In the genomic region with DNA sequence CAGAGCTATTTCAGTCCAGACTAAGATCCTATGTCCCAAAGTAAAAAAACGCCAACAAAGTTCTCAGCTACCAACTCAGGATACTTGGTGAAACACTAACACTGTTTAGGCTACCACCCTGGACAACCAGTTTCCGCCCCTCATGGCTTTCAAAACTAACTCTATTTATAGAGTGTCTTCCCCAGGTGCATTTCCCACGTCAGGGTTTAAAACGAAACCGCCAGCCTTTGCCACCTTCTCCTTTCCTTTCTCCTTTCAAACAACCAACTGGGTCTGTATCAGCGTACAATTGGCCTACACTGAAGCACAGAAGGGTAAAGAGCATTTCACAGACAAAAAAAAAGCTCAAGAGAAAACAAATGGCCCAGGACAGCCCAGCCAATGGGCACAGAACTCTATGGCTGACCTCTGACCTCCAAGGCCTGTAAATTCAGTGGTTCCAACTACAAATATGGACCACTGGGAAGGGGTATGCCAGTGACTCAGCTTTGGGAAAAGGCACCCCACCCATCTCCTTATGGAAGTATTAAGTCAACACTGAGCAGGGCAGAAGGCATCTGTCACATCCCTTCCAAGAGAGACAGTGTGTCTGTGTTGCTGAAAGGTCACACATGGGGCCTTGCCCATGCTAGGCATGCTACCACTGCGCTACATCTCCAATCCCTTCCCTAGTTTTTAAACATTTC, we compare ENCODE assay signal across 8 mouse cellular contexts. TPM values are rescaled to one million over a fixed set of nuclear protein-coding genes. Genes with fewer than 3 reads are reported as not detected.
DNase-seq lines count a peak whose midpoint lies in the region; ATAC-seq and TF ChIP-seq lines count a peak whose summit lies in the region.

No protein-coding gene starts in this region.

- no peak for TF ChIP-seq EP300 in liver, embryonic 14.5 days (IDR thresholded peaks at IDR 0.05; ENCODE audit: low read depth)

- 0 out of 2 replicates have a peak overlapping the region, but pooled peaks have one; percentile 0 for H3K27ac ChIP-seq in midbrain, embryonic 10.5 days (replicated peaks)
- no peak overlapping the region for H3K27ac ChIP-seq in midbrain, postnatal 0 days (ENCODE audit: low read depth, low read length)
- no peak overlapping the region; the same call in 1 of the 2 replicates for H3K27ac ChIP-seq in forebrain, embryonic 16.5 days (ENCODE audit: low read length)
- H3K27ac ChIP-seq in liver, embryonic 14.5 days, result peak overlapping the region; percentile 38
- 0 out of 2 replicates have a peak overlapping the region, but pooled peaks have one; percentile 9 for H3K27ac ChIP-seq in stomach, embryonic 16.5 days (ENCODE audit: low read length)

- H3K36me3 ChIP-seq in midbrain, embryonic 10.5 days, result peaks cover 26% of the 10 kb centered on the region
- H3K36me3 ChIP-seq in midbrain, postnatal 0 days (ENCODE audit: insufficient read depth, low read length), result no peaks in the 10 kb centered on the region
- H3K36me3 ChIP-seq in forebrain, embryonic 16.5 days (ENCODE audit: control insufficient read depth, insufficient read depth), result no peaks in the 10 kb centered on the region
- peaks cover 15% of the 10 kb centered on the region for H3K36me3 ChIP-seq in liver, embryonic 14.5 days (replicated peaks; ENCODE audit: control insufficient read depth, insufficient read depth, low read depth)
- H3K36me3 ChIP-seq in stomach, embryonic 16.5 days (ENCODE audit: control insufficient read depth, insufficient read depth, low read length), result no peaks in the 10 kb centered on the region

- H3K9me3 ChIP-seq in midbrain, embryonic 10.5 days (replicated peaks), result no peaks in the 10 kb centered on the region
- no peaks in the 10 kb centered on the region for H3K9me3 ChIP-seq in midbrain, postnatal 0 days (ENCODE audit: low read length)
- no peaks in the 10 kb centered on the region for H3K9me3 ChIP-seq in forebrain, embryonic 16.5 days (ENCODE audit: control insufficient read depth, low read length)
- no peaks in the 10 kb centered on the region for H3K9me3 ChIP-seq in liver, embryonic 14.5 days (ENCODE audit: control insufficient read depth, low read length)
- no peaks in the 10 kb centered on the region for H3K9me3 ChIP-seq in stomach, embryonic 16.5 days (replicated peaks; ENCODE audit: control insufficient read depth, low read length)

- no peak overlapping the region for H3K9ac ChIP-seq in midbrain, postnatal 0 days (replicated peaks; ENCODE audit: low read length, poor library complexity, severe bottlenecking)
- H3K9ac ChIP-seq in forebrain, embryonic 16.5 days (replicated peaks; ENCODE audit: low read depth, low read length), result no peak overlapping the region
- H3K9ac ChIP-seq in liver, embryonic 14.5 days (replicated peaks), result peak overlapping the region; percentile 98
- H3K9ac ChIP-seq in stomach, embryonic 16.5 days (ENCODE audit: low read length), result 0 out of 2 replicates have a peak overlapping the region, but pooled peaks have one; percentile 0

- no peak overlapping the region; the same call in 1 of the 2 replicates for H3K4me2 ChIP-seq in midbrain, postnatal 0 days (ENCODE audit: low read depth, low read length, poor library complexity, severe bottlenecking)
- H3K4me2 ChIP-seq in forebrain, embryonic 16.5 days (ENCODE audit: low read length), result peak overlapping the region; percentile 61
- H3K4me2 ChIP-seq in liver, embryonic 14.5 days (ENCODE audit: low read depth), result peak overlapping the region; percentile 97
- peak overlapping the region; percentile 63 for H3K4me2 ChIP-seq in stomach, embryonic 16.5 days (ENCODE audit: low read depth, low read length)

- no peak for DNase-seq in midbrain, embryonic 10.5 days (ENCODE audit: low spot score)
- DNase-seq in midbrain, postnatal 0 days (ENCODE audit: low spot score), result no peak
- no peak for DNase-seq in liver, embryonic 14.5 days (ENCODE audit: low read depth in 3 of 3, low spot score in 3 of 3)
- DNase-seq in right cerebral cortex, postnatal 36 days (ENCODE audit: low spot score in 2 of 2), result no peak
- no peak for DNase-seq in cerebellum, adult 18-20 months

- 78% methylated on average over 7 of the region's 7 CpGs for WGBS in midbrain, embryonic 10.5 days
- WGBS in midbrain, postnatal 0 days, result 81% methylated on average over 7 of the region's 7 CpGs
- 68% methylated on average over 7 of the region's 7 CpGs for WGBS in forebrain, embryonic 16.5 days
- 60% methylated on average over 7 of the region's 7 CpGs for WGBS in liver, embryonic 14.5 days (ENCODE audit: insufficient replicate concordance)
- WGBS in stomach, embryonic 16.5 days, result 60% methylated on average over 7 of the region's 7 CpGs

- H3K4me3 ChIP-seq in midbrain, embryonic 10.5 days, result peak overlapping the region; percentile 94
- no peak overlapping the region for H3K4me3 ChIP-seq in midbrain, postnatal 0 days (ENCODE audit: low read depth, low read length)
- no peak overlapping the region; the same call in 1 of the 2 replicates for H3K4me3 ChIP-seq in forebrain, embryonic 16.5 days (replicated peaks; ENCODE audit: low read length)
- H3K4me3 ChIP-seq in liver, embryonic 14.5 days (ENCODE audit: insufficient read depth in 1 of 2, low read depth in 2 of 2, low read length in 2 of 2), result peak overlapping the region; percentile 94 to 98
- peak overlapping the region; percentile 84; the same call in 1 of the 2 replicates for H3K4me3 ChIP-seq in stomach, embryonic 16.5 days (replicated peaks; ENCODE audit: low read length)

- TF ChIP-seq CTCF in midbrain, postnatal 0 days (IDR thresholded peaks at IDR 0.05), result no peak
- TF ChIP-seq CTCF in liver, embryonic 14.5 days (IDR thresholded peaks at IDR 0.05; ENCODE audit: low read depth), result no peak

- H3K27me3 ChIP-seq in midbrain, embryonic 10.5 days (ENCODE audit: low read depth, poor library complexity, severe bottlenecking), result peaks cover 16% of the 10 kb centered on the region
- H3K27me3 ChIP-seq in midbrain, postnatal 0 days (ENCODE audit: insufficient read depth, low read length), result no peaks in the 10 kb centered on the region
- H3K27me3 ChIP-seq in forebrain, embryonic 16.5 days (replicated peaks; ENCODE audit: control insufficient read depth, insufficient read depth, low read length), result no peaks in the 10 kb centered on the region
- no peaks in the 10 kb centered on the region for H3K27me3 ChIP-seq in liver, embryonic 14.5 days (ENCODE audit: control insufficient read depth, insufficient read depth, low read length)
- H3K27me3 ChIP-seq in stomach, embryonic 16.5 days (ENCODE audit: control insufficient read depth, insufficient read depth, low read length), result no peaks in the 10 kb centered on the region

- peaks cover 60% of the 10 kb centered on the region for H3K4me1 ChIP-seq in midbrain, embryonic 10.5 days
- peaks cover 3% of the 10 kb centered on the region; the same call in 1 of the 2 replicates for H3K4me1 ChIP-seq in midbrain, postnatal 0 days (ENCODE audit: insufficient read depth, low read length)
- H3K4me1 ChIP-seq in forebrain, embryonic 16.5 days (replicated peaks; ENCODE audit: control insufficient read depth, insufficient read depth, low read length), result peaks cover 49% of the 10 kb centered on the region
- peaks cover 40 to 48% of the 10 kb centered on the region in 2 experiments for H3K4me1 ChIP-seq in liver, embryonic 14.5 days (replicated peaks; ENCODE audit: control insufficient read depth in 2 of 2, insufficient read depth in 2 of 2, low read length in 1 of 2)
- H3K4me1 ChIP-seq in stomach, embryonic 16.5 days (ENCODE audit: control insufficient read depth, insufficient read depth, low read length), result peaks cover 42% of the 10 kb centered on the region

- ATAC-seq in midbrain, postnatal 0 days (ENCODE audit: low FRiP score), result no peak
- ATAC-seq in forebrain, embryonic 16.5 days, result no peak
- no peak for ATAC-seq in liver, embryonic 14.5 days (ENCODE audit: insufficient read depth)
- ATAC-seq in stomach, embryonic 16.5 days (ENCODE audit: insufficient read depth, low FRiP score), result no peak
- ATAC-seq in inflammation-experienced regulatory T-cells, adult 6 months, result no peak

RNA-seq across cellular contexts. Expression of a gene that starts 2.8 kb away (rescaled TPM):
- polyA plus RNA-seq in midbrain, embryonic 10.5 days (2016; fragmentation: Nextera tagmentation; extraction: Ambion mirVana), result 224 and 229 TPM in 2 replicates
- total RNA-seq in midbrain, postnatal 0 days (2014; rRNA removed), result 47.4 and 55.5 TPM in 2 replicates
- polyA plus RNA-seq in midbrain, postnatal 0 days (2015; fragmentation: Nextera tagmentation; extraction: Ambion mirVana), result 38.0 and 38.6 TPM in 2 replicates
- polyA plus RNA-seq in forebrain, embryonic 16.5 days (2015; fragmentation: Nextera tagmentation; extraction: Ambion mirVana), result 97.8 and 125 TPM in 2 replicates
- polyA plus RNA-seq in liver, embryonic 14.5 days (2012; rRNA removed), result 29.7 and 40.8 TPM in 2 replicates
- polyA plus RNA-seq in liver, embryonic 14.5 days (2014; fragmentation: Nextera tagmentation; extraction: Ambion mirVana), result 65.8 and 76.5 TPM in 2 replicates
- 136 and 141 TPM in 2 replicates for polyA plus RNA-seq in stomach, embryonic 16.5 days (2015; fragmentation: Nextera tagmentation; extraction: Ambion mirVana)
- polyA plus RNA-seq in inflammation-experienced regulatory T-cells, adult 6 months (2017; shearing (Covaris generic)), result 1 to 10 TPM; 3.9 to 7.5 (median 6.4) TPM

Comparison
In these comparisons a context has a peak if more than half of its experiments do, and no peak if none do; other contexts are left out.
1. H3K27ac ChIP-seq: peak in midbrain, embryonic 10.5 days (single experiment), liver, embryonic 14.5 days (single experiment) and stomach, embryonic 16.5 days (single experiment); none in midbrain, postnatal 0 days (single experiment) and forebrain, embryonic 16.5 days (single experiment).
2. H3K4me3 ChIP-seq: peak in midbrain, embryonic 10.5 days (single experiment), liver, embryonic 14.5 days (2 of 2) and stomach, embryonic 16.5 days (single experiment); none in midbrain, postnatal 0 days (single experiment) and forebrain, embryonic 16.5 days (single experiment).
3. H3K9ac ChIP-seq: peak in liver, embryonic 14.5 days (single experiment) and stomach, embryonic 16.5 days (single experiment); none in midbrain, postnatal 0 days (single experiment) and forebrain, embryonic 16.5 days (single experiment).